Mouse (Mus musculus) embryonic facial prominence, embryonic 12.5 days (tissue): Measurements from ENCODE around the gene Mfsd1. TPM values are rescaled to one million over a fixed set of nuclear protein-coding genes. Genes with fewer than 3 reads are reported as not detected.

Source experiments
- ATAC-seq: fragments of 200-750 bp; cut with Nextera tagmentation; 2 replicates; pipeline ENCODE4 v1.8.0; 2017; ENCODE audit not compliant: insufficient number of reproducible peaks, insufficient read depth, low FRiP score, low TSS enrichment
- H3K27ac ChIP-seq: fragments of 300-500 bp; sonication (generic); 2 replicates; pipeline ENCODE4 v1.5.1; 2016; ENCODE audit warnings: mild to moderate bottlenecking
- H3K27me3 ChIP-seq: fragments of 300-500 bp; sonication (generic); 2 replicates; pipeline ENCODE4 v1.6.1; 2016; ENCODE audit warnings: mild to moderate bottlenecking, moderate library complexity
- H3K36me3 ChIP-seq: fragments of 300-500 bp; sonication (generic); 2 replicates; pipeline ENCODE4 v1.6.1; 2016; ENCODE audit warnings: mild to moderate bottlenecking
- H3K4me1 ChIP-seq: fragments of 300-500 bp; sonication (generic); 2 replicates; pipeline ENCODE4 v1.6.1; 2016
- H3K4me2 ChIP-seq: fragments of 300-500 bp; sonication (generic); replicated peaks from 2 replicates; pipeline ENCODE4 v1.6.1; 2016; ENCODE audit warnings: mild to moderate bottlenecking, moderate library complexity
- H3K4me3 ChIP-seq: fragments of 300-500 bp; sonication (generic); 2 replicates; pipeline ENCODE4 v1.5.1; 2016; ENCODE audit warnings: mild to moderate bottlenecking
- H3K9ac ChIP-seq: fragments of 300-500 bp; sonication (generic); 2 replicates; pipeline ENCODE4 v1.6.1; 2016; ENCODE audit warnings: mild to moderate bottlenecking, moderate library complexity
- H3K9me3 ChIP-seq: fragments of 300-500 bp; sonication (generic); 2 replicates; pipeline ENCODE4 v1.6.1; 2016; ENCODE audit warnings: mild to moderate bottlenecking, moderate library complexity
- WGBS: fragments of 180-500 bp; shearing (Covaris S2); methylation state at CpG from one replicate; pipeline ENCODE4 v1.1.7; 2016; 5-methylcytosine and 5-hydroxymethylcytosine counted together
- polyA plus RNA-seq: library from polyadenylated mRNA; unstranded; fragments of >200 nt; fragmentation: Nextera tagmentation; extraction: Ambion mirVana; gene quantifications from 2 replicates; pipeline ENCODE4 v1.2.1, GENCODE M21; 2016

Mfsd1 gene
- polyA plus RNA-seq, 1 experiment from 2014 or later, result 66.0 TPM

- Histone ChIP-seq H3K4me2 (no peak overlapping the region), H3K9ac (no peak overlapping the region), H3K27ac (no peak overlapping the region), H3K9me3 (no peaks in the 10 kb centered on the region), H3K4me1 (no peaks in the 10 kb centered on the region), H3K4me3 (no peak overlapping the region), H3K36me3 (no peaks in the 10 kb centered on the region), H3K27me3 (peaks cover 7% of the 10 kb centered on the region; the same call in 1 of the 2 replicates)
- WGBS, result 71% methylated on average over 4 of the region's 4 CpGs
- ATAC-seq, result no peak
Observed at GRCm38 (mm10) chr3:67572918-67573317, 9.6 kb upstream of the Mfsd1 start.

GRCm38 (mm10) chr3:67573523-67573922 lies 9.0 kb upstream of the Mfsd1 start:
- Histone ChIP-seq H3K27me3 (peaks cover 7% of the 10 kb centered on the region; the same call in 1 of the 2 replicates), H3K4me2 (no peak overlapping the region), H3K4me3 (no peak overlapping the region), H3K9ac (no peak overlapping the region), H3K9me3 (no peaks in the 10 kb centered on the region), H3K4me1 (no peaks in the 10 kb centered on the region), H3K36me3 (no peaks in the 10 kb centered on the region), H3K27ac (no peak overlapping the region)
- no peak for ATAC-seq
- WGBS, result 0% methylated on average over 1 of the region's 1 CpGs

GRCm38 (mm10) chr3:67576248-67576647 lies 6.3 kb upstream of the Mfsd1 start:
- WGBS, result 91% methylated on average over 2 of the region's 2 CpGs
- ATAC-seq, result no peak

GRCm38 (mm10) chr3:67576724-67577123 lies 5.8 kb upstream of the Mfsd1 start:
- ATAC-seq, result no peak

More at GRCm38 (mm10) chr3:67576248-67576647, 6.3 kb upstream of the Mfsd1 start:
- Histone ChIP-seq H3K4me3 (no peak overlapping the region), H3K9me3 (no peaks in the 10 kb centered on the region), H3K27ac (no peak overlapping the region), H3K9ac (no peak overlapping the region), H3K4me2 (no peak overlapping the region), H3K36me3 (no peaks in the 10 kb centered on the region), H3K4me1 (no peaks in the 10 kb centered on the region), H3K27me3 (peaks cover 7% of the 10 kb centered on the region; the same call in 1 of the 2 replicates)

GRCm38 (mm10) chr3:67583125-67583845 lies 744 bp downstream of the Mfsd1 start:
- WGBS, result 18% methylated on average over 16 of the region's 16 CpGs
- Histone ChIP-seq H3K4me3 (peak overlapping the region; percentile 87), H3K36me3 (peaks cover 4% of the 10 kb centered on the region; the same call in 1 of the 2 replicates), H3K27me3 (no peaks in the 10 kb centered on the region), H3K4me1 (no peaks in the 10 kb centered on the region), H3K4me2 (peak overlapping the region; percentile 91), H3K9ac (peak overlapping the region; percentile 76), H3K27ac (no peak overlapping the region), H3K9me3 (no peaks in the 10 kb centered on the region)
- ATAC-seq, result no peak

More at GRCm38 (mm10) chr3:67576724-67577123, 5.8 kb upstream of the Mfsd1 start:
- Histone ChIP-seq H3K27ac (no peak overlapping the region), H3K9me3 (no peaks in the 10 kb centered on the region), H3K27me3 (peaks cover 7% of the 10 kb centered on the region; the same call in 1 of the 2 replicates), H3K36me3 (no peaks in the 10 kb centered on the region), H3K9ac (no peak overlapping the region), H3K4me2 (no peak overlapping the region), H3K4me1 (no peaks in the 10 kb centered on the region), H3K4me3 (no peak overlapping the region)
- 79% methylated on average over 6 of the region's 6 CpGs for WGBS

GRCm38 (mm10) chr3:67583846-67584186 lies 1.3 kb downstream of the Mfsd1 start:
- WGBS, result 74% methylated on average over 6 of the region's 6 CpGs
- peak overlapping the region; percentile 91 for H3K4me2 ChIP-seq
- no peak overlapping the region for H3K27ac ChIP-seq
- no peaks in the 10 kb centered on the region for H3K27me3 ChIP-seq
- H3K9me3 ChIP-seq, result no peaks in the 10 kb centered on the region
- ATAC-seq, result no peak
- peaks cover 7% of the 10 kb centered on the region for H3K36me3 ChIP-seq
- no peaks in the 10 kb centered on the region for H3K4me1 ChIP-seq
- no peak overlapping the region for H3K9ac ChIP-seq
- H3K4me3 ChIP-seq, result 0 out of 2 replicates have a peak overlapping the region, but pooled peaks have one; percentile 87

- no peak overlapping the region for H3K27ac ChIP-seq
- H3K27me3 ChIP-seq, result no peaks in the 10 kb centered on the region
- ATAC-seq, result no peak
- no peaks in the 10 kb centered on the region for H3K4me1 ChIP-seq
- H3K4me2 ChIP-seq, result no peak overlapping the region
- no peaks in the 10 kb centered on the region for H3K9me3 ChIP-seq
- peaks cover 31% of the 10 kb centered on the region for H3K36me3 ChIP-seq
- H3K9ac ChIP-seq, result no peak overlapping the region
- no peak overlapping the region for H3K4me3 ChIP-seq
- 92% methylated on average over 2 of the region's 2 CpGs for WGBS
Observed at GRCm38 (mm10) chr3:67586511-67586910, 4.0 kb downstream of the Mfsd1 start.

- 83% methylated on average over 9 of the region's 9 CpGs for WGBS
- H3K4me3 ChIP-seq, result no peak overlapping the region
- no peak for ATAC-seq
- H3K9ac ChIP-seq, result no peak overlapping the region
- no peak overlapping the region for H3K27ac ChIP-seq
- no peak overlapping the region for H3K4me2 ChIP-seq
- H3K27me3 ChIP-seq, result no peaks in the 10 kb centered on the region
- H3K36me3 ChIP-seq, result peaks cover 40% of the 10 kb centered on the region
- no peaks in the 10 kb centered on the region for H3K9me3 ChIP-seq
- no peaks in the 10 kb centered on the region for H3K4me1 ChIP-seq
Observed at GRCm38 (mm10) chr3:67587430-67587829, 4.9 kb downstream of the Mfsd1 start.

GRCm38 (mm10) chr3:67601616-67602138 lies 19.1 kb downstream of the Mfsd1 start:
- Histone ChIP-seq H3K4me3 (no peak overlapping the region), H3K27ac (no peak overlapping the region), H3K4me1 (no peaks in the 10 kb centered on the region), H3K36me3 (peaks cover 36% of the 10 kb centered on the region), H3K4me2 (no peak overlapping the region), H3K9ac (no peak overlapping the region), H3K9me3 (no peaks in the 10 kb centered on the region), H3K27me3 (no peaks in the 10 kb centered on the region)
- no peak for ATAC-seq
- 91% methylated on average over 13 of the region's 13 CpGs for WGBS

- Histone ChIP-seq H3K4me3 (no peak overlapping the region), H3K4me1 (no peaks in the 10 kb centered on the region), H3K27me3 (no peaks in the 10 kb centered on the region), H3K9me3 (no peaks in the 10 kb centered on the region), H3K36me3 (no peaks in the 10 kb centered on the region), H3K27ac (no peak overlapping the region), H3K4me2 (no peak overlapping the region), H3K9ac (no peak overlapping the region)
- no peak for ATAC-seq
Observed at GRCm38 (mm10) chr3:67618222-67618621, 35.7 kb downstream of the Mfsd1 start.

GRCm38 (mm10) chr3:67624629-67625028 lies 42.1 kb downstream of the Mfsd1 start:
- H3K27ac ChIP-seq, result no peak overlapping the region
- no peaks in the 10 kb centered on the region for H3K36me3 ChIP-seq
- ATAC-seq, result no peak
- H3K9me3 ChIP-seq, result no peaks in the 10 kb centered on the region
- H3K4me3 ChIP-seq, result no peak overlapping the region
- H3K27me3 ChIP-seq, result no peaks in the 10 kb centered on the region
- WGBS, result 88% methylated on average over 1 of the region's 1 CpGs
- H3K9ac ChIP-seq, result no peak overlapping the region
- no peak overlapping the region for H3K4me2 ChIP-seq
- no peaks in the 10 kb centered on the region for H3K4me1 ChIP-seq

- no peak overlapping the region for H3K27ac ChIP-seq
- H3K27me3 ChIP-seq, result no peaks in the 10 kb centered on the region
- no peak for ATAC-seq
- H3K36me3 ChIP-seq, result no peaks in the 10 kb centered on the region
- no peaks in the 10 kb centered on the region for H3K9me3 ChIP-seq
- H3K9ac ChIP-seq, result no peak overlapping the region
- WGBS, result 85% methylated on average over 3 of the region's 3 CpGs
- no peak overlapping the region for H3K4me3 ChIP-seq
- H3K4me2 ChIP-seq, result no peak overlapping the region
- H3K4me1 ChIP-seq, result no peaks in the 10 kb centered on the region
Observed at GRCm38 (mm10) chr3:67643135-67643534, 60.6 kb downstream of the Mfsd1 start.
